Mouse (Mus musculus) limb, embryonic 14.5 days (tissue): ENCODE data around the gene Pitpnc1. TPM values are rescaled to one million over a fixed set of nuclear protein-coding genes. Genes with fewer than 3 reads are reported as not detected.
"Not testable (repeated sequence)": the region's sequence is repeated elsewhere in the genome, so short reads cannot be mapped to it uniquely, and the experiment has no call there.

Source experiments
- ATAC-seq: fragments of 200-750 bp; cut with Nextera tagmentation; 2 replicates; pipeline ENCODE4 v1.8.0; 2017; ENCODE audit warnings: low read depth, moderate number of reproducible peaks, moderate TSS enrichment; ENCODE audit not compliant: low FRiP score
- DNase-seq: peaks from one replicate; pipeline ENCODE4 v3.0.0-alpha.2; 2015; ENCODE audit warnings: low spot score
- H3K27ac ChIP-seq: fragments of 300-500 bp; sonication (generic); replicated peaks from 2 replicates; pipeline ENCODE4 v1.5.1; 2014; ENCODE audit warnings: low read depth, mild to moderate bottlenecking, low read length, moderate library complexity, mixed read lengths
- H3K27me3 ChIP-seq: fragments of 300-500 bp; sonication (generic); 2 replicates; pipeline ENCODE4 v1.6.1; 2014; ENCODE audit warnings: low read length, mixed read lengths; ENCODE audit not compliant: control insufficient read depth, insufficient read depth
- H3K36me3 ChIP-seq: fragments of 300-500 bp; sonication (generic); 2 replicates; pipeline ENCODE4 v1.6.1; 2014; ENCODE audit warnings: mild to moderate bottlenecking, low read length, moderate library complexity, mixed read lengths; ENCODE audit not compliant: control insufficient read depth, insufficient read depth
- H3K4me1 ChIP-seq: fragments of 300-500 bp; sonication (generic); 2 replicates; pipeline ENCODE4 v1.6.1; 2014; ENCODE audit warnings: antibody characterized with exemption, low read length, mixed read lengths; ENCODE audit not compliant: control insufficient read depth, insufficient read depth
- H3K4me2 ChIP-seq: fragments of 300-500 bp; sonication (generic); replicated peaks from 2 replicates; pipeline ENCODE4 v1.6.1; 2014; ENCODE audit warnings: low read depth, mild to moderate bottlenecking, low read length, moderate library complexity; ENCODE audit not compliant: severe bottlenecking
- H3K4me3 ChIP-seq: fragments of 300-500 bp; sonication (generic); replicated peaks from 2 replicates; pipeline ENCODE4 v1.5.1; 2014; ENCODE audit warnings: low read length
- H3K9ac ChIP-seq: fragments of 300-500 bp; sonication (generic); 2 replicates; pipeline ENCODE4 v1.6.1; 2014; ENCODE audit warnings: mild to moderate bottlenecking, low read depth, low read length, moderate library complexity; ENCODE audit not compliant: severe bottlenecking
- H3K9me3 ChIP-seq: fragments of 300-500 bp; sonication (generic); 2 replicates; pipeline ENCODE4 v1.6.1; 2016; ENCODE audit warnings: low read length; ENCODE audit not compliant: control insufficient read depth
- POLR2A ChIP-seq: fragments of 200-500 bp; IDR thresholded peaks from 2 replicates; pipeline ENCODE4 v1.8.0; 2012; ENCODE audit warnings: inconsistent platforms, mild to moderate bottlenecking, moderate library complexity, borderline replicate concordance; ENCODE audit not compliant: insufficient read depth, insufficient read length; ENCODE audit errors: extremely low read depth
- WGBS: fragments of 180-500 bp; shearing (Covaris S2); extraction: QIAGEN DNeasy Blood & Tissue Kit; methylation state at CpG from one replicate; pipeline ENCODE4 v1.1.7; 2014; 5-methylcytosine and 5-hydroxymethylcytosine counted together
- polyA plus RNA-seq, 2 experiments: library from polyadenylated mRNA; depleted of rRNA in 1 of 2; stranded (reverse) in 1 of 2; unstranded in 1 of 2; fragments of >200 nt; fragmentation: Nextera tagmentation in 1 of 2; extraction: Ambion mirVana in 1 of 2; gene quantifications; 2 replicates each; pipeline versions ENCODE4 v1.2.1 to v1.2.3; 2012 to 2014

Gene Pitpnc1
- polyA plus RNA-seq, 2 experiments, result 20.4 to 25.2 TPM

DNA sequence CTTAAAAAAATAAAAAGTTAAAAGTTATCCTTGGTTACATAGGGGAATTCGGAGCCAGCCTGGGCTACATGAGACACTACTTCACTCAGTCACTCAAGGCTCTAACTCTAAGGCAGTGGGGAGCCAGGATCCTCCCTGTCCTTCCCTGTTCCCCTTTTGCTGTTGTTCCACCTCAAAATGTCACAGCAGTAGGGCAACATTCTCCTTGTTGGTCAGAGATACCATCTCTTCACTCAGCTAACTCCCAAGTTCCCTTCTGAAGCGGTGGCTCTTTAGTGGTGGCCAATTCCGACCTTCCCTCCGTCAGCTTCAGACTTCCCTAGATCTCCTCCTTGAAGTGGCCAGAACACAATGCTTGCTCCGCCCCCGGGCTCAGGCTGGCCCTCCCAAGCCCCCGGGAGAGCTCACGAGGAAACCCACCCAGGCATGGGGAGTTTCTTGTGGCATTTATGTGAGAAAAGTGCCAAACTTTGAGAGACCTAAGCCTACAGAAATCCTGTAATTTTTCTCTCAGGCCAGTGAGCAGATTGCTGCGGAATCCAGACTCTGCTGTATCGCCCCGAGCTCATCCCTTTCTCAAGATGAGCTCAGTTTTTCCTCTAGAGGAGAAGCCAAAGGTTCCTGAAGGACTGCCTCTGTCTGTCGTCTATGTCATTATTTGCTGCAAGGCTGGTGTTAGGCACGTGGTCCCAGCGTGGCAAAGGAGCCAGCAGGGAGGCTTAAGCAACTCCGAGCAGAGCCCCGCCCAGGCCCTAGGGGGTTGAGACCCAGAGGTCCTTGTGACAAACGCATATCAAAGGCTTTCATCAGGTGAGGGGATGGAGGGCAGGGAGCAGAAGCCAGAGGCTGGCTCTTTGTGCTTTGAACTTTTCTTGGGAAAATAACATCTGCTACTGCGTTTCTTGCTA, 40.1 kb upstream of the Pitpnc1 start:
- no peak overlapping the region for H3K27ac ChIP-seq
- H3K4me2 ChIP-seq, result peak overlapping the region; percentile 27
- peak overlapping the region; percentile 8; the same call in 1 of the 2 replicates for H3K4me3 ChIP-seq
- H3K27me3 ChIP-seq, result no peaks in the 10 kb centered on the region
- 0 out of 2 replicates have a peak overlapping the region, but pooled peaks have one; percentile 13 for H3K9ac ChIP-seq
- H3K4me1 ChIP-seq, result peaks cover 6% of the 10 kb centered on the region; the same call in 1 of the 2 replicates
- ATAC-seq (no peak), DNase-seq (peak; percentile 59)
- TF ChIP-seq POLR2A, result no peak
- H3K9me3 ChIP-seq, result no peaks in the 10 kb centered on the region
- H3K36me3 ChIP-seq, result no peaks in the 10 kb centered on the region
- WGBS, result 4% methylated on average over 18 of the region's 18 CpGs

DNA sequence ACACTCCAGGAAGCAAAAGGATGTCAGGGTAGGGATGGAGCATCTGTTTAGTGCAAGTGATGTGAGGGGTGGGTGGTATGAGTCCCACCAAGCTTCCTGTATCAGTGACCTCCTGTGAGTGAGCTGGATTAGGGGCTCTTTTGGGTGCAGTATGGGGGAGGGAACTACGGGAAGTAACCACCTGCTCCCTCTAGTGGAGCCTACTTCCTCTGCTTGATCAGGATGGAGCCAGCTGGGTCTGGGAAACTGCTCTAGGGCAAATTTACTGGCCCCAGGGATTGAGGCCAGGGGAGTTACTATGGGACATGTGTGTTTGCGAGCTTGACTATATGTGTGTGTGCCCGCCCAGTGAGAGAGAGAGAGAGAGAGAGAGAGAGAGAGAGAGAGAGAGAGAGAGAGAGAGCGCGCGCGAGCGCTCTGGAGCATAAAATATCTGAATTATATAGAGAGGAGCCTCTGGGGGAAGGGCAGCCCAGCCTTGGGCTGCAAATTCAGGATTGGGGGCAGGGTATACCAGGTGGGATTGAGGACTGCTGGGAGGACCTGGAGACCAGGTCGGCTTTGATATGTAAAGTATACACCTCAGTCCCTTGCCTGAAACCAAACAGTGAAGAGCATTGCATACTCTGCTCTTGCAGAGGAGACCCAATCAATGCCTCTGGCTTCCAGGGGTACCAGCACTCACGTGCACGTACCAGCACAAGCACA, 39.3 kb upstream of the Pitpnc1 start:
- DNase-seq (no peak), ATAC-seq (no peak)
- H3K4me3 ChIP-seq, result no peak overlapping the region
- no peak for TF ChIP-seq POLR2A
- no peaks in the 10 kb centered on the region for H3K9me3 ChIP-seq
- peak overlapping the region; percentile 31; the same call in 1 of the 2 replicates for H3K9ac ChIP-seq
- peak overlapping the region; percentile 27; the same call in 1 of the 2 replicates for H3K4me2 ChIP-seq
- H3K36me3 ChIP-seq, result no peaks in the 10 kb centered on the region
- H3K4me1 ChIP-seq, result peaks cover 6% of the 10 kb centered on the region; the same call in 1 of the 2 replicates
- no peaks in the 10 kb centered on the region for H3K27me3 ChIP-seq
- 33% methylated on average over 11 of the region's 11 CpGs for WGBS
- H3K27ac ChIP-seq, result no peak overlapping the region

DNA sequence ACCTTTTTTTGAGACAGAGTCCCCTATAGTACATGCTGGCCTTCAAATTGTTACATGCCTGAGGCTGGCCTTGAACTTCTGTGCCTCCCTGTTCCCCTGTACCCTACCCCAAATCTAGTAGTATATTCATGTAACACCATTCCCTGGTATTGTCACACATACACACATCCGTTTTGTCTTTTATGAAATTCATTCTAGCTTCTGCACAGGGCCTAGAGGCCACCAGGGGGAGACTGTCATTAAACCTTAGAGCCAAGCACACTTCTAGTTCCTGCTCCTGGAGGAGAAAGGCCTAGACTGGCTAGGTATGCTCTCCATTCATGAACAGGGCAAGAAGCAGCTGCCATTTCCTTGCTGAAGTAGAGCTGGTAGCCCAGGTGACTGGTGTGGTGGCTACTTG, 35.8 kb upstream of the Pitpnc1 start:
- DNase-seq (no peak), ATAC-seq (no peak)
- Histone ChIP-seq H3K9ac (no peak overlapping the region), H3K4me1 (peaks cover 6% of the 10 kb centered on the region; the same call in 1 of the 2 replicates), H3K36me3 (0 out of 2 replicates have a peak, but pooled peaks cover 2% of the 10 kb centered on the region), H3K9me3 (no peaks in the 10 kb centered on the region), H3K4me3 (no peak overlapping the region), H3K4me2 (no peak overlapping the region), H3K27ac (no peak overlapping the region), H3K27me3 (no peaks in the 10 kb centered on the region)
- 74% methylated on average over 1 of the region's 1 CpGs for WGBS
- TF ChIP-seq POLR2A, result no peak

DNA sequence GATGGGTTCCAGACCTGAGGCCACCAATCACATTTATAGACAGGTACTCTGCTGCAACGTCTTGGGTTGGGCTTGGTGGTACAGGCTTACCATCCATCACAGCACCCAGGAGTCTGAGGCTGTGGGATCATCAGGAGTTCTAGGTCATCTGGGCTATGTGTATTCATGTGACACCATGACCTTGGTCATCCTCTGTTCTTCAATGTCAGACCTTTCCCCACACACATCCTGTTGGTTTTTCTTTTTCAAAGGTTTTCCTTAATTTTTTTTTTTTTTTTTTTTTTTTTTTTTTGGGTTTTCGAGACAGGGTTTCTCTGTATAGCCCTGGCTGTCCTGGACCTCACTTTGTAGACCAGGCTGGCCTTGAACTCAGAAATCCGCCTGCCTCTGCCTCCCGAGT, 33.9 kb upstream of the Pitpnc1 start:
- peaks cover 14% of the 10 kb centered on the region for H3K36me3 ChIP-seq
- not testable (repeated sequence) for H3K4me3 ChIP-seq, DNase-seq, H3K4me2 ChIP-seq, H3K9me3 ChIP-seq, H3K9ac ChIP-seq, H3K27me3 ChIP-seq, ATAC-seq, H3K4me1 ChIP-seq, H3K27ac ChIP-seq
- WGBS, result 90% methylated on average over 3 of the region's 4 CpGs

DNA sequence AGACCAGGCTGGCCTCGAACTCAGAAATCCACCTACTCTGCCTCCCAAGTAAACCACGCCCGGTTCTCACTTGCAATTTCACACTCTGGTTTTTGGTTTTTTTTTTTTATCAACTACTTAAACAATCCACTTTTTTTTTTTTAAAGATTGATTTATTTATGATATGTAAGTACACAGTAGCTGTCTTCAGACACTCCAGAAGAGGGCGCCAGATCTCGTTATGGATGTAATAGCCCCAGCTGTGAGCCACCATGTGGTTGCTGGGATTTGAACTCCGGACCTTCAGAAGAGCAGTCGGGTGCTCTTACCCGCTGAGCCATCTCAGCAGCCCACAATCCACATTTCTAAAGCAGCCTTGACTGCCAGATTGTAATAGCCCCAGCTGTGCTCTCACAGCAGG, 32.3 kb upstream of the Pitpnc1 start:
- DNase-seq (no peak), ATAC-seq (no peak)
- Histone ChIP-seq H3K36me3 (peaks cover 27% of the 10 kb centered on the region), H3K4me2 (no peak overlapping the region), H3K9ac (no peak overlapping the region), H3K4me3 (no peak overlapping the region), H3K4me1 (no peaks in the 10 kb centered on the region), H3K9me3 (no peaks in the 10 kb centered on the region), H3K27ac (no peak overlapping the region), H3K27me3 (no peaks in the 10 kb centered on the region)
- no peak for TF ChIP-seq POLR2A
- 85% methylated on average over 8 of the region's 8 CpGs for WGBS
